Mouse (Mus musculus): Measurements from ENCODE around the gene Derl3.

Derl3 gene

DNA sequence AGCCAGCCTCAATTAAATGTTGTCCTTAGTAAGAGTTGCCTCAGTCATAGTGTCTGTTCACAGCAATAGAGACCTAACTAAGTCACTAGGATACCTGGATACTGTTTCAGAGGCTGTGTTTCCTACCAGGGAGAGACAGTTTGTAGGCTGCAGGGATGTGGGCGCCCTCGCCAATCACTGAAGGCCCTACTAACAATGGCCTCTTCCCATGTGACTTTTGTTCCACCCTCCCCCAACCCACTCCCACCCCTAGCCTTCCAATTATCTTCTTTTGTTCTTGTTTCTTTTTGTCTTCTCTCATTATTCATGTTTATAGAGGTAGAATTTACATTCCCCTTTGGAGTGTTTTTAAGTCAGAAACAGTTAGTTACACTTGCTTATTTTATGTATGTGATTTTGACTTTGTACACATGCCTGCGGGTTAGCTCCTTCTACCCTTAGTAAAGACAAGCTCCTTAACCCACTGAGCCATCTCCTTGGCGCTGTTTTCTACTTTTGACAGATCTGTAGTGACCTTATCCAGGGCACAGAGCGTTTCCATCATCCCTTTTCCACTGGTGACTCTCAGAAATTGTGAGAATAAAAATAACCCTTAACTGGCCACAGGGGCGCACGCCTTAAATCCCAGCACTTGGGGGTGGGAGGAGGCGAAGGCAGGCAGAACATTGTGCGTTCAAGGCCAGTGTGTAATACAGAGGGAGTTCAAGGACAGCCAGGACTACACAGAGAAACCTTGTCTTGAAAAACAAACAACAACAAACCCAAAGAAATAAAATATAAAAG, 48.0 kb downstream of the Derl3 start:
- DNase-seq (ENCODE audit: low read depth, low spot score) = no peak

DNA sequence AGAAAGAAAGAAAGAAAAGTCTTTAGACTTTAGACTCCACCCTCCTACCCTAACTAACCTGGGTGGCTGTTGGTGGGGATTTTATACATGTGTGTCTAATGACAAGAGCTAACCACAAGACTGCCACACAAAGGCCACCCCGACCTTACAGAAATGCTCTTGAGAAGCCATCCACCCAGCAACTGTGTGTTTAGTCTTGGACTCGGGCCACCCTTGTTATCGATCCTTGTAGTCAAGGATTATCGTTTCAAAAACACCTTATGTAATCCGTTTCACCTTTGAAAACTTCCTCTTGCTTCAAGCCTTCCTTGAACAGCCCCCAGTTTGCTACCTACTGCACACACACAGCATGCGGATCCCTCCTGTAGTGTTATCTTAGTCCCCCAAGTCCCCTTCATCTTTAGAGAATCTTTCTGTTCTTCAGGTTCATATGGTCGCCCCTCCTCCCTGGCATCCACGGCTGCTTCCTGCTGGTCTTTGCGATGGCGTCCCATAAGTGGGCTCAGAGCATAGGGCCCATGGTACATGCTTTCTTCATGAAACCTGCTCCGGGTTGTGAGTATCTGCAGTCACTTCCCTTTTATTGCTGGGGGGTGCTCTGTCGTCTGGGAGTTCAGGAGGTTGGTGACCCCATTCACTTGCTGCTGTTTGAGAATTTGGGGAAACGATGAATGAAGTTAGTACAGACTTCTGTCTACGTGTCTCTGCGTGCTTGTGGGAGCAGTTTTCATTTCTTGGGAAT, 49.7 kb downstream of the Derl3 start, which contains the start of gene Vpreb3:
Gene Vpreb3, plus strand, starts transcription at position 322 of the 742 bp plus-strand sequence.
- DNase-seq (ENCODE audit: low read depth, low spot score) = no peak

DNA sequence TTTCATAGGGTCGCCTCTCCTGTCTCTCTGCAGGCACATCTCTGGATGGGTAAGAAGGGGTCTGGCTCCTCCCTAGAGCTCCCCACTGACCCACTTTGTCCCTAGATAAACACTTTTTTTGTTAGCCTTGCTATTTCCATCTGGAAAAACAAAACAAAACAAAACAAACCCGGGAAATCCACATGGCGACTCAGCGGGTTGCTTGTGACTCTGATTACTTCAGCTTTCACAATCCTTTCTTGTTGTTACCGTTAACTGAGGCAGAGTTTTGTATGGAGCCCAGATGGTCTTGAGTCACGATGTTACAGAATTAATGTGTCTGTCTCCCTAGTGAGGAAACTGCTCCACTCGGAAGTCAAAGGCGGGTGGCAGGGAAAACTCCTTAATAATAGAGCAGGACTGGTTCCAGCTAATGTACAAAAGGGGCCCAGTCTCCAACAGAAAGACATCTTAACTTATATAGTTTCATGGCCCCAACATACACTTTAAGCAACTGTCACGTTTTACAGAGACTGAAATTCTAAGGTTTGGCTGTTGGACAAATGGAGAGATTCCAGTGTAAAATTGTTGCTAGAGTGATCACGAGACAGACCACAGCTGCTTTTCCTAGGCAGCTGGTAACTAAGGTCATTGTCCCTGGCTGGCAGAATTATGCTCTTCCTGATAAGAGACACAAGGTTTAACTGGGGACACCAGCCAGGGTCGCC, 51.0 kb downstream of the Derl3 start:
- DNase-seq (ENCODE audit: low read depth, low spot score) = no peak

DNA sequence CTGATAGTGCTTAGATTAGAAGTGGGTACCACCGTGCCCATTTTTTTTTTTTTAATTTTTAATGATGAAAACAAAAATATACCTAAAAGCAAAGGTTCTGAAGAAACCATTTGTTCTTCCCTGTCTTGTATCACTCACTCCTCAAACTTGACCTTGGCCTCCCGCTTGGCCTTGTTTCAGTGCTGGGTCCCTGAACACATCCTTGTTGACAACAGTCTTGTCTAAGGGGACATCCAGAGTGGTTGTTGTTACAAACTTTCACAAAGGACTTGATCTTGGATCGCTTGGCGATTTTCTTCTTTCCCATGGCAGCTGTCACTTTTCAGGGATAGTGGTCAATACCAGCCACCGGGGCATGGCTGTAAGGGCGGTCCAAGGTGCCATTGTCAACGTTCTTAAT, 52.0 kb downstream of the Derl3 start:
- DNase-seq (ENCODE audit: low read depth, low spot score) = no peak

Measured in retina, postnatal 7 days (tissue).